Mouse (Mus musculus) cerebellum, postnatal 4 days (tissue): ENCODE measurements around the gene Golga2.

Experiments used
- DNase-seq, 2 experiments: peaks; one replicate each; pipeline ENCODE4 v3.0.0; 2022; ENCODE audit warnings: low spot score in 2 of 2, mixed read lengths in 1 of 2

Gene Golga2

GRCm38 (mm10) chr2:32317791-32318417 lies 30.7 kb downstream of the Golga2 start:
- no peak for DNase-seq

GRCm38 (mm10) chr2:32318709-32319585 lies 31.8 kb downstream of the Golga2 start:
- DNase-seq: no peak

GRCm38 (mm10) chr2:32319586-32320580 lies 32.7 kb downstream of the Golga2 start:
- no peak for DNase-seq

- DNase-seq: no peak
Measured at GRCm38 (mm10) chr2:32320721-32321120, 33.5 kb downstream of the Golga2 start.

GRCm38 (mm10) chr2:32321591-32322298 lies 34.6 kb downstream of the Golga2 start:
- DNase-seq: no peak

GRCm38 (mm10) chr2:32322754-32323741 lies 35.9 kb downstream of the Golga2 start:
- no peak for DNase-seq

- DNase-seq: no peak
Measured at GRCm38 (mm10) chr2:32324322-32324721, 37.1 kb downstream of the Golga2 start.

GRCm38 (mm10) chr2:32325342-32325741 lies 38.2 kb downstream of the Golga2 start:
- DNase-seq: no peak

- DNase-seq: no peak
Measured at GRCm38 (mm10) chr2:32327200-32327599, 40.0 kb downstream of the Golga2 start.

GRCm38 (mm10) chr2:32328911-32329460 lies 41.8 kb downstream of the Golga2 start:
- no peak for DNase-seq

- DNase-seq: no peak
Measured at GRCm38 (mm10) chr2:32329531-32329930, 42.3 kb downstream of the Golga2 start.

GRCm38 (mm10) chr2:32332159-32332558 lies 45.0 kb downstream of the Golga2 start:
- DNase-seq: no peak

- no peak for DNase-seq
Measured at GRCm38 (mm10) chr2:32335888-32336287, 48.7 kb downstream of the Golga2 start.

GRCm38 (mm10) chr2:32339912-32340642 lies 52.9 kb downstream of the Golga2 start:
- no peak for DNase-seq

GRCm38 (mm10) chr2:32340836-32341633 lies 53.9 kb downstream of the Golga2 start:
- DNase-seq: no peak

- no peak for DNase-seq
Measured at GRCm38 (mm10) chr2:32341634-32341939, 54.4 kb downstream of the Golga2 start.

- no peak for DNase-seq
Measured at GRCm38 (mm10) chr2:32342039-32342438, 54.9 kb downstream of the Golga2 start.
